Mouse (Mus musculus) adrenal gland, postnatal 14 days (tissue): ENCODE data around the gene Snx32. TPM values are rescaled to one million over a fixed set of nuclear protein-coding genes. Genes with fewer than 3 reads are reported as not detected.

Source experiments
- DNase-seq: peaks from one replicate; pipeline ENCODE4 v3.0.0; 2021; ENCODE audit warnings: mixed read lengths
- long read RNA-seq, 2 experiments: library from polyadenylated mRNA; stranded (forward); transcript quantifications; one replicate each; pipeline ENCODE4 v2.0.0; 2021
- total RNA-seq: library from RNA; stranded (reverse); gene quantifications from 2 replicates; pipeline ENCODE4 v1.2.3, GENCODE M21; 2021

Gene Snx32
- total RNA-seq = 10.4 and 11.8 TPM in 2 replicates
- long read RNA-seq, experiment 1, transcript Snx32-201 (13 exons, 1,703 nt) = major isoform, 8 of 27 reads
- long read RNA-seq, experiment 1, partial matches to known transcripts = 4 of 27 reads
- long read RNA-seq, experiment 1, other reads (novel, unspliced or antisense) = 14 of 27 reads
- long read RNA-seq, experiment 2, transcript Snx32-201 (13 exons, 1,703 nt) = major isoform, 5 of 13 reads
- long read RNA-seq, experiment 2, partial matches to known transcripts = 0 of 13 reads
- long read RNA-seq, experiment 2, other reads (novel, unspliced or antisense) = 7 of 13 reads

DNA sequence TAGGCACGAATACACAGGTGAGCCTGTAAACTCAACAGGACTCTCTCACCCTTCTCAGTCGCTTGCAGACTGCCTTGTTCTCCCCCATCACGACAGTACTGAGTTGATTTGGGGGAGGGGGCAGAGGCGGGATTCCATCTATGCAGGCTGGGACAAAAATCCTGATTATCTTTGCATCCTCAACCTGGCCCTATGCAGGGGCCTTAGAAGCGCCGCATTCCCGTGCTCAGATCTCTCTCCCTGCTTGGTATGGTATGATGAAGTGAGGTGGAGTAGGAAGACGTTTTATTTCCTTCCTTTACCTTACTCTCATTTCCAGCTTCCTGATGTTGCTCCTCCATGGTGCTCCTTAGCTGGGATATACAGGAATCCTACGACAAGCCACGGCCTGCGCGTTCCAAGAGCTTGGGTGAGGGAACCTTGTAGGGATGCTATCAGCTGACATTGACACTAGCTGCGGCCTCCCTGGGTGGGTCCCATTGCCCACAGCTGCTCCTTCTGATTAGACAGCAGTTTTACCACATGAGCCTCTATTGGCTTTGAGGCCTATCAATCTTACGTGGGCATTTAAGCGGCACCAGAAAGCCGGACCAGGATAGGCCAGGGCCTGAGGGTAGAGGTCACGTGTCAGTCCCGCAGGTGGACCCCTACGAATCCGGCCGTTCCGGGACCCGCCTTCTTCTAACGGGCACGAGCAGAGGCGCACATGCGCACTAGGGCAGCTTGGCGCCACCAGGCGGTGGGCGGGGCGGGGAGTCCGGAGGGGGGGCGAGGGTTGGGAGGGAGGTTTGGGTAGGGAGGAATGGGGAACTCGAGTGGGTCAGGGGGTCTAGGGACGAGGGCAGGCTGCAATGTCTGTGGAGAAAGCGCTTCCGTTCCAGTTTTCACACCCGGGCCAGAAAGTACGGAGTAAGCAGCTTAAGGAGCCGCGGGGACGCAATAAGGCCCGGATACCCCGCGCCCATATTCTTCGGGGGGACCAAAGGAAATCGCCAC, at the start of gene Snx32:
Snx32 (minus strand) TSS at position 508 of the 996 bp plus-strand sequence.
- peak; percentile 98 for DNase-seq

DNA sequence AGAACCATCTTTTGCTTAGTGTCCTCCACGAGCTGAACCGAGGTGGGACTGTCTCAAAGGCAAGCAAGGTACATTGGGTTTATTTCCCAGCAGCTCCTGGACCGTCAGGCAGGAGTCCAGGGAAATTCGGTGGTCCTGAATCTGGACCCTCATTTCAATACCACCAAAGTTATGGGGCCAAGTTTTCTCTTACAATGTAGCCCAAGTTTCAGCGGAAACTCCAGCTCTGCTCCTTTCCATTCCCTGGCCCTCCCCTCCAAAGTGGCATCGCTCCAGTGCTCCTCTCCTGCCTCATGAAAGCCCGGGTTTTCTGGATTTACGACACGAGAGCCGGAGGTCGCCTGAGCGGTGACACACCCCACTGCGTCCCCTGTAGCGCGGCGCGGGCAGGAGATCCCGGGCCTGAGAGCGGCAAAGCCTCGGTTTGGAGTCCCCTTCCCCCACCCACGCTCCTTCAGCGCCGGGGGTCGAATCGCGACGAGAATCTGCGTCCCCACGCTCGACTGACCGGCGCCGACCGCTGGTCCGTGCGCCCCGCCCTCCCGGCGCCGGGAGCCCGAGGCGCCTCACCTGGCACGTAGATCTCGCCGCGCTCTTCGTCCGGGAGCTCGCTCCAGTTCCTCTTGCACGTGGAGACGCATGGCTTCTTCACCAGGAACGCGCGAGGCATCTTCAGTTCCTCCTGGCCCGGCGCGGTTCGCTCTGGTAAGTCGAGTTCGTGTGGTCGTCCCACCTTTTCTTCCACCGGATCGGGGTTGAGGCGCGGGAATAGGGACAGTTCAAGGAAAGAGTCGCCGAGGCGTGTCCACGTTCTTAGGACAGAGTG, 49.5 kb upstream of the Snx32 start:
- DNase-seq = no peak

DNA sequence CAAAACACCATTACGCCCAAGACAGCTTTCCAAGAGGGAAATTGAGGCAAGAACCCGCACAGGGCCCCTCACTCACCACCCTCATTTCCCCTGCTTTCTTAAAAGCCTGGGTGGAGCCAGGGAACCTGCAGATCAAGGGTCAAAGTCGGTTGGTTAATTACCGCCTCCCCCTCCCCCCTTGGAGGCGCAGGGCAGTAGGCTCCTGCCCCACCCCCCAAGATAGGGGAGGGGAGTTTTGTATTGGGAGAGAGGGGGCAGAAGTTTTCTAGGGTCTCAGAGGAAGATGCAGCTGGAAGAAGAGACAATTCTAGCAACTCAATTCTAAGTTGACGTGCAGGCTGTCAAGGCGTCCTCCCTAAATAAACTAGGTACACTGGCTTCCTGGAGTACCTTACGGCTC, 48.9 kb upstream of the Snx32 start:
- no peak for DNase-seq

DNA sequence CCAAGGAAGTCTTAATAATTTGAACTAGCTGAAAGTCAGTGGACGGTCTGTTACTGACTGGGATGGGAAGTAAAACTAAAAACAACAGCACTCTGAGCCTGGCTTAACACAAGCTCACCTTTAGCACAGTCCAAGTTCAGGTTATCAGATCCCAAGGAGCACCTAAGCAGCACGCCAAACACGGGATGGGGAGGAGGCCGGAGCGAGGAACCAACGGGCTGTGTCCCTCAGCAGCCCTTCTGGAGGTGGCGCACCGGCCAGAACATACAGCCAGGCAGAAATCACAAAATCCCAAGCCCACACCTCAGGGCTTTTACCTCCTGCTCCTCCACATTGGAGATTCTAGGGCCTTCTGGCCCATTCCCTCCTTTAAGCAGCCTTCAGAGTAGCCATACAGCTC, 48.4 kb upstream of the Snx32 start:
- no peak for DNase-seq

DNA sequence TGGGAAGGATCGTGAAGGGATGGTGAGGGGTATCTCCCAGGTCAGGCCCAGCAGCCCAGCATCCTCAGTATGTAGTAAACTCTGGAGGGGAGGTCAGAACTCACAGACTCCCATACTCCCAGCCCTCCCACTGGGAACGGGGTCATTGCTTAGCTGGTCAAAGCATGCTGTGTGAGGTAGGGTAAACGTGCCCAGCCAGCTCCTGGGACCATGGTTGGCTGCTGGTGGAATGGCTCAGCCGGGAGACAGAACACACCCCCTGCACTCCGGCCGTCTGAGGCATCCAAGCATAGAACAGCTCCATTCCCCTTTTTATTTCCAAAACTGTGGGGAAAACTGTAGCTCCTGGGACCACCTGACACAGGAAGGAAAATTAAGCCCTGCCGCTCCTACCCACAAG, 47.8 kb upstream of the Snx32 start:
- no peak for DNase-seq

DNA sequence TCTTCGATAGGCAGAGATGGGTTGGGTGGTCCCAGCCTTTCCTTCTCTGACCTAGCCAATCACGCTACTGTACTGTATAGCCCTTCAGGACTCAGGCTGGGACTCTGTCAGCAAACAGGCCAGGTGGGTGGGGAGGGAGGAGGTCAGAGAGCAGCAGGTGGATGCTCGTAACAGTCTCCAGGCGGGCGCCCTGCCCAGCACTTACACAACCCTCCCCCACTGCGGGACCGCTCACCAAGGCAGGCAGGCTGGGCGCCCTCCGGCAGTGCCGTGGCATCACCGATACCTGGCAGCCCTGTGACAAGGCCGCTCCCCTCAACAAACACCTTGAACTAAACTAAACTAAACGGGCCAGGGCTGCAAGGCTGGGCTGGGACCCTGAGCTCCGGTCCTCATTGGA, 43.9 kb upstream of the Snx32 start:
- no peak for DNase-seq

DNA sequence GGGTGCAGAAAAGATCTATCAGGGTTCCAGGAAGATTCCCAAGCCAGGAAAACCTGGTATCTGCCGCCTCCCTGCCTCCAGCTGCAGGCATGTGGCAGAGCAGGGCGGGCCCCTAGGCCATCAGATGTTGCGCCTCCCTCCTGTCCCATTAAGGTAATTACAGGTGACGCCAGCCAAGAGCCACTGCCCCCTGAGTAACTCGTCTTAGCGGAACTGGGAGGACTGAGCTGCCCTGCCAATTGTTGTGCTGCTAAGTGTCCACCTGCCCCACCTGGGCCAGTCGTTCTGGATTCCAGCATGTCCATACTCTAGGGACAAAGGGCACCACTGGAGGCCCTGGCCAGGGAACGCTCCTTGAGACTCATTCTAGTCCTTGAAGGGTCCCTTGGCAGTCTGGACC, 43.5 kb upstream of the Snx32 start:
- no peak for DNase-seq

DNA sequence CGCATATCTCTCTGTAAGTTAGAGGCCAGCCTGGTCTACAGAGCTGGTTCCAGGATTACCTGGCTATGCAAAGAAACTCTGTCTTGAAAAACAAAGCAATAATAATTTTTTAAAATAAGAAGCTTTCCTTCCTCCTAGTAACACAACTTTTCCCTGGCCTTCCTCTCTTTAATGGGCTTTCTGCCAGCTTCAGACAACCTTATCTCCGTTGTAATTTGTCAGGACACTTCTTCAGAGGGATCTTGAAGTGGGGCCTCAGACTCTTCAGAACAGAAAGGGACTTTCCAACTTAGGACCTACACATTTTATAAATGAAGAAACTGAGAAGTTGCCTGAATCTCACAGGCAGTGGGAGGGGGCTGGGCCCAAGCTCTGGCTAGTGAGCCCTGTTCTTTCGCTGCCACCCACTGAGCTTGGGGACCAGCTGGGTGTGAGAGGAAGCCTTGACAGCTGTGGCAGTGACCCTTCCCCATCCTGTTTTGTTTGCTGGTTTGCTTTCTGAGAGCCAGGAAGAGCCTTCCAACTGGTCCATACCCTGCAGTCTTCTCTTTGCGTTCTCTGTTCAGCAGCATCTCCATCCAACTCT, 37.2 kb upstream of the Snx32 start:
- DNase-seq = no peak

DNA sequence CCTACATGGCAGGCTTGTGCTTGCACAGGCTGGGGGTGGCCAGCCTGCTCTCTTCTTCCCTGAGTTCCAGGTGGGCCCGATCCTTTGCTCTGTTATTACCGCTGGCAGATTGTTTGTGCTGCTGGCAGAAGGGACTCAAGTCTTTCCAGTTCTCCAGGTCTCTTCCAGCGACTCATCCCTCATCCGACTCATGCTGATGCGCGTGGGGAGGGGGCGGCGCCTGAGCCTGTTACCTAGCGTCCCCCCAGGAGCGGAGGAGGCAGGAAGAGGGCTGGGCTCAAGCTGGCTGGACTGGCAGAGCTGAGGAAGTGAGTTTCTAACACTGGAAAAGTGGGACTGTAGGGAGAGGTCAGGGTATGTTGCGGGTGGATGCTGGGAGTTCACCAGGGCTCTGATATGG, 33.7 kb upstream of the Snx32 start:
- no peak for DNase-seq

DNA sequence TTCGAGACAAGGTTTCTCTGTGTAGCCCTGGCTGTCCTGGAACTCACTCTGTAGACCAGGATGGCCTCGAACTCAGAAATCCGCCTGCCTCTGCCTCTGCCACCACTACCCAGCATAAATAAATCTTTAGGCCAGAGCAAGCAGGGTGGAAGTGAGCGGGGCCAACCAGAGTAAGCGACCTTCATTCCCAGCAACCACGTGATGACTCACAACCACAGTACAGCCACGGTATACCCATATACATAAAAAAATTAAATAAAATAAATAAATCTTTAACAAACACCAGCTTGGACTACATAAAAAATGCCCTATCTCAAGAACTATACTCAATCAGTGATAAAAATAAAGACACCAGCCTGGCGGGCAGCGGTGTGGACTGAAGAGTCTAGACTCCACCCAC, 33.0 kb upstream of the Snx32 start:
- DNase-seq = no peak

DNA sequence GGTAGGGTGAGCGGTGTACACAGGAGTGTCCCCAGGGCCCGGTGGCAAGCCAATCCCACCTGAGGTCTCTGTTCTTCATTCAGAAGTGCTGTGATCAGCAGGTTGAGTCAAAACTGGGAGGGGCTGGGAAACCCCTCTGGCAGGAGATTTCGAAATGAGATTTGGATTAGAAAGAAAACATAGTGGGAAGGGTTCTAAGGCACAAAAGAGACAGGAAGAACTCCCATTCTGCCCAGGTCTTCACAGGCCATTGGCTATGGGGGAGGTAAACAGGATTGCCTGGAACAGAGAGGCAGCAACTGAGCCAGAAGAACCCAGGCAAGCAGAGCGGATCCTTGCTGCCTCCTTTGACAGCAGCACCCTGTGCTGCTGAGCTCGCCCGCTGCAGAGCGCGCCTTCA, 28.4 kb upstream of the Snx32 start:
- no peak for DNase-seq

DNA sequence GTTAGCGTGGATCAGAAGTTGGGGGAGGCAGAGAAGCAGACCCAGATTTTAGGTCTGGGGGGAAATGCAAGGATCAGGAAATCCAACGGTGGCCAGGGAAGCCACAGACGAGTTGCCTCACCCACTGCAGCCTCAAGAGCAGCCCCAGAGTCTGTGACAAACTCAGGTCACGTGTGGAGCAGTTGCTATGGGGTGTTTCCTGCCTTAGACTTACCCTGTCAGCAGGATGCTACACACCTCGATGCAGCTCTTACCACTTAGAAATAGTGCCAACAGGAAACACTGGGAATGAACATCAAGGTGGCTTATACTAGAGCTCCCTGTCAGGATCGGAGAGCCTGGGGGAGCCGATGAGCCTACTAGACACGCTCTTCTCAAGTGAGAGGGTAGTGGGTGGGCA, 22.2 kb upstream of the Snx32 start:
- DNase-seq = no peak

DNA sequence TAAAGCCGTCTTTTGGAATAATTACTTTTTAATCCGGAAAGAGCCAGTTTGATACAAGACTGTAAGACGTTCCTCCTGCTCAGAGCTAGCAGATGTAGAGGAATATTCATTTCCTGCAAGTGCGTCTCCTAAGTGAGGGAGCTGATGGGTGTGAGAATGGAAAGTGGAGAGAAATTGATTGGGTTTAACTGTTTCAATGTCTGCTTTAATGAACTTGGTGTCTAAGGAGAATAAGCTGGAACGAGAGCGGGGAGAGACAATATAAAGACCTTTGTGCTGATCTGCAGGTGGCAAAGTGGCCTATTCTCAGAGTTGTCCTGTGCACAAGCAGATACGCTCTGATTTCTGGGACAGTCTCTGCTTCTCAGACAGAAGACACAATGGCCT, 19.8 kb upstream of the Snx32 start:
- DNase-seq = no peak

DNA sequence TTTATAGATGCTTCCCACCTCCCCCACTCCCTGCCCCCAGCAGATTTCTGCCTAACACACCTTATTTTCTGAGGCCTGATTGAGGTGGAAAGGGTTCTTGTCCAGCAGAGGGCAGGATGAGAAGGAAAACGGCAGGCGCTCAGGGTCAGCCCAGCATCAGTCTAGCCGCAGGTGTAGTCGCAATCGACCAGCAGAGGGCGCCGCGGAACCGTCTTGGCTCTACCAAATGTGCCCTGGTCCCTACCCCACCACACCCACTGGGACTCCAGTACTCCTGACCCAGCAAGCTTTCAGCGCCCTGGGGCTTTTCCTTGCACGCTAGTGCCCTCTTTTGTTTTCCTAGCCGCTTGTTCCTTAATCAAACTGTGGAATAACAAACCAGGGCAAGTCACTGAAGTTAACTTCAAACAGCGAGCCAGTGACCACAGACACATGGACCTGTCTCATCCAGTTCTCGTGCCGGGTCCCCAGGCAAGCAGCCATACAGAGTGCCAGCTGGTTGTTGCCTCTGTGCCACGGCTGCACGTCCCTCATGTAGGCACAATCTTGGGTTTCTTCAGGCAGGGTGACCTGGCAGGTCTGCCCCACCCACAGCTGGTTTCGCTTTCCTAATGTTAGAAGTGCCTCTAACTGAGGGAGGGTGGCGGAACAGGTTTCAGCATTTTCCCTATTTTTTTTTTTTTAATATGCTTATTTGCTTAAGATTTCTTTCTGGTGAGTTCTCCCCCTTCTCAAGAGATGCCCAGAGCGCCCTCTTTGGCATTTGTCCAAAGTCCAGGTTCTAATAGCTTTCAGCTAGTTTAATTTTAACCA, 19.2 kb upstream of the Snx32 start:
- peak; percentile 98 for DNase-seq

DNA sequence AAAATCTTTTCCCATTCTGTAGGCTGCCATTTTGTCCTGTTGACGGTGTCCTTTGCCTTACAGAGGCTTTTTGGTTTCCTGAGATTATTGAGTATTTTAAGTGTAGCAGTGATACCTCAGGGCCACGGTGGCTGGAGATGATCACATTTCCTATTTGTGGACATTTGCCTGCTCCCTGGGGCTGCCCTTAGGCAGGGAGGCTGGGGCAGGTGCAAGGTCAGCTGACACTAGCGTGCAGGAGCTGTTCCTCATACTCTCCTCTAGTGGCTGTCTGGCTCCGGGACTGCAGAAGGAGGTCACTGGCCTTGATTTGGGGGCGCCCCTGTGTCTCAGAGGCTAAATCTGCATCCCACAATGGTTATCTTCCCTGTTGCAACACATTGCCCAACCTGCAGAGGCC, 14.9 kb upstream of the Snx32 start:
- DNase-seq = no peak

DNA sequence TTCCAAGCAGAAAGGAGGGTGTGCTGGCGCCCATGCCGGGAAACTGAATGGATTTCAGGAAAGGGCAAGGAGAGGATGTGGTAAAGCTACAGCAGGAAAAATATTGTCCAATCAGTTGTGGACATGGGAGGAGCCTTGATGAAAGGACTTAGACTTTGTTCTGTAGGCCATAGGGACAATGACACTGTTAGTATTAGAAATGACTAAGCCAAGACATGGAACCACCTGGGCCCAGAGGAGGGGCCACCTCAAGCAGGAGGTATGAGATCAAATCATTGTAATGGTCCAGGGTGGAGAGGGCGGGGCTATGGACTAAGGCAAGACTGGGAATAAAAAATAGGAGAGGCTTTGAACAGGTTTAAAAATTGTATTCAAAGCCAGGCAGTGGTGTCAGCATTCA, 8.4 kb upstream of the Snx32 start:
- no peak for DNase-seq

DNA sequence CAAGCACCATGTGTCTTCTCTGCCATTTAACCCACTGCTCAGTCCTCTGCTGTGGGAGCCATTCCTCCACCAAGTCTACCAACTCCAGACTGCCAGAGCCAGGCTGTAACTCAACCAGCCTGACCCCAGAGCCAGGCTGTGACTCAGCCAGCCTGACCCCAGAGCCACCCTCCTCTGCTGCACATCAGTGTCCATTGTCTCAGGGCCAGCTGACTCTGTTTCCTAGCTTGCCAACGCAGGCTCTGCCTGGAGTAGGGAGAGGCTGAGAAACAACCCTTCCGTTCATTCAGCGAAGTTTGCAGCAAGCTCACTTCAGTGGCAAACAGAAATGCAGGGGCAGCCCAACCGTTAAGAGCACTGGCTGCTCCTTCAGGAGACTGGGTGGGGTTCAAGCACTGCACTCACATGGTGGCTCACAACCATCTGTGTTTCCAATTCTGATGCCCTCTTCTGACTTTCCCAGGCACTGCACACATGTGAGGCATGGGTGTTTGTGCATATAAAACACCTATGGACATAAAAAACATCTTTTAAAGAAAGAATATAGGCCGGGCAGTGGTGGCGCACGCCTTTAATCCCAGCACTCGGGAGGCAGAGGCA, 6.7 kb upstream of the Snx32 start:
- DNase-seq = no peak

DNA sequence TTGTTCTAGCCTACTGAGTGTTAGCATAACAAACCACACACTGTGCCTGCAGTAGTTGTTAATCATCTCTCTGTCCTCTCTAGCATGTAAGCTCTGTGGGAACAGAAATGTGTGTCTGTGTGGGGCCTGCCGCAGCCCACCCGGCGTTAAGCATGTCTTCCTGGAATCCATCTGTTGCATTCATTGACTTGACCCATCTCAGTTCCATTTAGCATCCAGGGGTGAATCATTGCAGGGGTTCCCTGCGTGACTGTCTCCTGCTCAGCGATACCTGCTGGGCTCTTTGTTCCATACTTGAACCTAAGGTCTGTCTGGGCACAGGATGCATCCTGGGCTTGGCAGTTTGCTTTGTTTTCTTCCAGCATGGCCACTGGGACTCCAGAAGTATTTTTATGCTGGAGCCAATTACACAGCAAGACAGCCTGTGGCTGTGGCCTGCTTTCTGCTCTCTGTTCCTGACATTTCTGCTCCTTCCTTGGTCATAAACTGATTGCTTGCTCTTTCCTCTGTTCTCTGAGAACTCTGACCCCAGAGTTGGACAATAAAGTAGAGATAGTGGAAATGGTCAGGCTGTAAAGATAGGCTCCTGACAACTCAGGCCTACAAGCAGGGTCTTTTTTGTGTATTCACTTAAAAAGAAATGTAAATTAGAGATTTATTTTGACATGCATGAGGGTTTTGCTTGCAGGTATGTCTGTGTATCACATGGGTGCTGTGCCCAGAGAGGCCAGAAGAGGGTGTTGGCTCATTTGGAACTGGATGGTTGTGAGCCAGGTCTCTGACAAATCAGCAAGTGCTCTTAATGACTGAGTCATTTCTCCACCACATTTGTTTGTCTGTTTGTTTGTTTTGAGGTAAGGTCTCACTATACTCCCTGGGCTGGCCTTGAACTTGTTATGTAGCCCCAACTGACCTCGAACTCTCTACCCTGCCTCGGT, 5.8 kb upstream of the Snx32 start:
- no peak for DNase-seq

DNA sequence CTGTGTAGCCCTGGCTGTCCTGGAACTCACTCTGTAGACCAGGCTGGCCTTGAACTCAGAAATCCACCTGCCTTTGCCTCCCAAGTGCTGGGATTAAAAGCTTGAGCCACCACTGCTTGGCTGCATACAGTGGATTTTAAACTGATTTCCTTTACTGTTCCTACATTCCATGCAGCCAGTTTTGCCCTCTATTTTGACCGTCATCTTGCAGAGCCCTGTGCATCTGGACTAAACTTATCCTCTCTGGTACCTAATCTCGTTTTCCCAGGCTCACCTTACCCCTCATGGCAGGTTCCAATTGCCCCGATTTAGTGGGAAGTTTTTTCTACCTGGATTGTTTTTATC, 2.6 kb upstream of the Snx32 start:
- DNase-seq = no peak
